Mouse (Mus musculus): ENCODE measurements at regions not wholly inside any gene's neighbourhood (a gene's known extent, or its start where the extent isn't known, plus 50 kb on each side); places are given as distances from the start of the nearest gene placed in this dataset.

DNA sequence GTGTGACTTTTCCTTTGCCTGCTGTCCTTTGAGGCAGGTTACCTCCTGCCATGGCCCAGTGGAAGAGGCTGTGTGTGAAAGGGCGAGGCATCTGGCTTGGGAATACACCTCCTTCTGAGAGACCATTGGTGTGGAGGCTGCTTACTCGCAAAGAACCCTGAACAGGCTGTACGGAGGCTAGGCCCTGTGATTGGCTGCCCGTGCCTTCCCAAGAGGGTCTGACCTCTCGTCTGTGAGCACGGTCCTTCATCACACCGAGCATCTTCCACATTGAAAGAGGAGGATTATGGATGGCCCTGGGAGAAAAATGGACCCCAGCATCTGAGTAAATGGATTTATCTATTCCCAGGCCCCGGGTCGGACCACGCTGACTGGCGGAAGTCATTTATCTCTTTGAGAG is 152.9 kb downstream of the Melk start:
- no peak for TF ChIP-seq TAL1 (conservative IDR thresholded peaks at IDR 0.05; ENCODE audit: low read depth, low read length)
- TF ChIP-seq GATA1 (IDR thresholded peaks at IDR 0.05; ENCODE audit: borderline replicate concordance, low read length), result no peak
